Mouse (Mus musculus): ENCODE measurements around the gene Isyna1.

Gene Isyna1

DNA sequence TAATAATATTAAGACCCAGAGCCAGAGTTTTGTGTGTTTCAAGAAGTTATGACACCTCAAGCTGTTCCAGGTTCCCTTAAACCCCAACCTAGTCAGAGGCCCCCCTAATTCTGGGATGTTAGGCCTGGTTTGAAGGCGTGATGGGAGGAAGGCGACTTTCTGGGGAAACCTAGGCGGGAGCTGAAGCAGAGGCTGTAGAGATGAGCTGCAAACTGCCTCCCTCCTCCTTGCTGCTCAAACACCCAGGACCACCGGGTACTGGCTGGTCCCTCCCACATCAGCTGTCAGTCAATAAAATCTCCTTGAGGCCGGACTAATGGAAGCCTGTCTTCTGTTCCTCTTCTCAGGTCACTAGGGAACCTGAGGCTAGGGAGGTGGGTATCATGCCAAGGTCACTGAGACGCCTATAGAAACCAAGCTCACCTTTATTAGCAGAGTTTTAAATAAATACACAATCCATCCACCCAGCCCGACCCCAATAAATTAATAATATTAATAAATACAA lies 34.9 kb downstream of the Isyna1 start:
- no peak for DNase-seq (ENCODE audit: low read depth)

- peak; percentile 73 for DNase-seq (ENCODE audit: low read depth)
These were observed 35.7 kb downstream of the Isyna1 start for GRCm38 (mm10) chr8:70629574-70630531.

DNA sequence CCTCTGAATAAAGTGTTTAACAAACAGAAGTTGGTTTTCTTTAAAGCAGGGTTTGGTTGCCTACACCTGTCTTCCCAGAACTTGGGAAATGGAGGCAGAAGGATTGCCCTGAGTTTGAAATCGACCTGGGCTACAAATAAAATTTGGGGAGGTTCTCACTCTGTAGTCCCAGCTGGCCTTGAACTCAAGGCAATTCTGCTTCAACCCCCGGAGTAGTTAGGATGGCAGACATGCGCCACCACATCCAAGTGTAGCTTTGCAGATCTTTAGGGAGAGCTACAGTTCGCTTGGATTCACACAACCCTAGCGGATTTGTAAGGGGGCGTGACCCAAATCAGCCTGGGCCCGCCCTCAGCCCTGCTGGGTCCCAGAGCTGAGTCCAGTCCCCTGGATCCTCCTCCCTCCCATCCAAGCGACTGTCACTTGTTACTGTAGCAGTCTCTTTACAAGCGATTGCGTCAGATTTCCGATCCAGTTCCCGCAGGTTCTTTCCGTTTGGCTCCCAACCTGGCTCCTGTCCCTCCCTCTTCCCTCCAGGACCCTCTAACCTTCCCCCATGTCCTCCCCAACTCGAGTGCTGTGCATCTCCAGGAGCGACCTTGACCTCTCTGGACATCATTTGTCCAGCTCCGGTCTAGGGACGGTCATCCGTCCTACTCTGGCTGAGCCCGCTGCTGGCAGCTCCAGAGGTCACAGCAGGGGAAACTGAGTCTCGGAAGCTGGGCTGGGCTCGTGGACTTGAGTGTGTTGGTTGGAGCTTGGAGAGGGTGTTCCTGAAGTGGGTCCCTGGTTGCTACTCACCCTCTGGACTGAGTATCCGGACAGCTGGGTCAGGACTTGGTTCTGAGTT lies 36.6 kb downstream of the Isyna1 start:
- no peak for DNase-seq (ENCODE audit: low read depth)

GRCm38 (mm10) chr8:70631436-70631835 lies 37.3 kb downstream of the Isyna1 start:
- no peak for DNase-seq (ENCODE audit: low read depth)

DNA sequence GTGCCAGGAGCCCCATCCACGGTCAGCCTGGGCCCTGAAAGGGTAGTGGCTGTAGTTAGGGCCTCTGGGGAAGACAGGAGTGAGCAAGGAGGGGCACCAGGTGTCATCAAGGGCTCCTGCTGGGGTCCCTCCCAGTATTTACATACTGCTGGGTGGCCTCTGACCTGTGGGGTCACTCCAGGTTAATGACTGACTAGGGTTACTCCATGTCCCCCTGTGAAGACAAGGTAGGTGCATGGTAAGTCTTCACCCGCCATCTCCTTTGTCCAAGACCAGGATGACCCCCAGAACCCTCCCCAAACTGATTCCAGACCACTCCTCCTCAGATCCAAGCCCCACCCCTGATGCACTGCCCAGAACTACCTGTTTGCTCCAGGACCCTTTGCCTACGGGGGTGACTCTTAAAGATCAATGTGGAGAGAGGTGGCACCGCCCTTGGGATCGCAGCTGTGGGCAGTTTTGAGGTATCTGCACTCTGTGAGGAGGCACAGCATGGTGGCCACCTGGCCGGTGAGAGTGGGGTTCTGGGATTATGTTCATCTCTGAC lies 38.2 kb downstream of the Isyna1 start, which contains the start of gene Gdf15:
TSS of gene Gdf15 (minus strand) at position 111 of the 547 bp plus-strand sequence.
- no peak for DNase-seq (ENCODE audit: low read depth)

DNA sequence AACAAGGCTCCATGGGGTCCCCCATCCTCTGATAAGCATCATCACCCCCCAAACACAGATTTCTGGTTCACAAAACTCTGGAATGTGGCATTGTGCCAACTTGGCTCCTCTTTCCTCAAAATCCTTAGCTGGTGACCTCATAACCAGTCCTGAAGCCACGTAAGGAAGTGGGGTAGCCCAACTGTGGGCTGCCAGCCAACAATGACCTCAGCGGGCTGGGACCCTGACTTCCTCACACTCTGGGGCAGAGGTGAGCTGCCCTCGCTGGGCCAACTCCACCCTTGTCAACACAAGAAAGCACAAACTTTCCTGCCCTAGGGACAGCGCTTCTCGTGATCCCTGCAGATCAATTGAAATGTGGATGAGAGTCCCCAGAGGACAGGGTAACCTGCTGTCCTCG lies 39.9 kb downstream of the Isyna1 start:
- DNase-seq (ENCODE audit: low read depth) = no peak

GRCm38 (mm10) chr8:70635527-70635926 lies 41.4 kb downstream of the Isyna1 start:
- DNase-seq (ENCODE audit: low read depth) = no peak

DNA sequence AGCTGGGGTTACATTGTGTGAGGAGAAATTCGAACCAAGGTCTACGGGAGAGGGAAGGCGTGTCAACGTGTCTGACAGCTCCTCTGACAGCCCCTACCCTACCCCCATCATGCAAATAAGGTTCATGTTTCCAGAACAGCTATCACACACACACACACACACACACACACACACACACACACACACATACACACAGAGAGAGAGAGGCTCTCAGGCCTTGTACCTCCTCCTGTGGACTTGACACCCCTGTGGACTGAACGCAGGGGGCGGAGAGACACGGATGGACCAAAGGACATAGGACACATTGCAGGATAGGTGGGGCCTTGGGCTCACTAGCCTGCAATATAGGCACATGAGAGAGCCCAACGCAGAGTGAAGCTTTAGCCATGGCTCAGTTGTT lies 42.7 kb downstream of the Isyna1 start:
- no peak for DNase-seq (ENCODE audit: low read depth)

GRCm38 (mm10) chr8:70638752-70639151 lies 44.6 kb downstream of the Isyna1 start:
- DNase-seq (ENCODE audit: low read depth) = no peak

DNA sequence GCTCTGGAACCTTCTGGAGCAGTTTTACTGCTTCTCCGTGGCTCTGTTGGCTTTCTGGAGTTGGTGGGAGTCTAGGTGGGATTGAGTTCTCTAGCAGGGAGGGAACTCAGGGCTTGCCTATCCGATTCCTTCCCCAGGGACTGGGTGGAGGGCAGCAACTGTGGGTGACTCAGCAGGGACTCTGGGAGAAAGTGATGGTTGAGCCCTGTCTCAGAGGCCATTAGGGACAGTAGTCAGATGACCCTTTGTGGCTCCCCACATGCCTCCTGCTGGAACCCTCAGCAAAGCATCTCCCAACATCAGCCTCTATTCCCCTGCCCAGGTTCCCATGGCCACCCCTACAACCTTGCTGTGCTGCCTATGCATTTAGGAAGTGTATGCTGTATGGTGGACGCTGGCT lies 48.8 kb downstream of the Isyna1 start:
- DNase-seq (ENCODE audit: low read depth) = no peak

GRCm38 (mm10) chr8:70644065-70644464 lies 49.9 kb downstream of the Isyna1 start:
- DNase-seq (ENCODE audit: low read depth) = no peak

DNA sequence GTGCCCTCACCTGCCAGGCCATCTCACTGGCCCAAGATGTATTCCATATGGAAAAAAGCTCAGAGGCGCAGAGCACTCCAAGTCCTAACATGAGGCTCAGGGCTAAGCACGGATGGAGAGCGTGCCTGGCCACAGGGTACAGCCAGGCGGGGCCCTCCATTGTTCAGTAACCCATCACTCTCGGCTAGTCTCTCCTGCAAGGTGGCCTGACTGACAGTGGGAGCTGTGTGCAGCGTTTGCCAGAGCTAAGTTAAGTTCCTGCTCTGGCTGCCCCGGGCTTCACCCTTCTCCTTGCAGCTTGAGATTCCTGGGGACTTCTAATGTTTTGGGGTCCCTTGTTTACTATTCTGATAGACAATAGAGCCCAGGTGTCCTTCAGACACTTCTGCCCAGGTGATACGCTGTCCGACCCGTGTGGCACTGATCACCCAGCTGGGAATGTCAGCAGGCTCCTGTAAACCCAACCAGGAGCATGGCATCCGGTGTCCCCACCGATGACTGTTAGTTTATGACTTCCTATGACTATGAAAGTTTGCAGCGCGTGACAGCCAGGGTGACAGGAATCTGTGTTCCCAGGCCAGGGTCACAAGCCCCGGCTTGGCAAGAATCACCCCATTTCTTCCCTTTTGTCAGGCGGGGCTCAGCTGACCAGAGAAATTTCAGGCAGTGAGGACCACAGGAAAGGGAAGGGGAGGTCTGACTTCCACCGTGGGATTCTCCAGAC lies 51.5 kb downstream of the Isyna1 start:
- no peak for DNase-seq (ENCODE audit: low read depth)

- DNase-seq (ENCODE audit: low read depth) = no peak
These were observed 52.2 kb downstream of the Isyna1 start for GRCm38 (mm10) chr8:70646369-70646768.

- no peak for DNase-seq (ENCODE audit: low read depth)
These were observed 52.6 kb downstream of the Isyna1 start for GRCm38 (mm10) chr8:70646775-70647174.

All from c-Kit-positive CD71-positive TER-119-negative erythroid progenitor cells, embryonic 14.5 days (primary cell).